Mouse (Mus musculus): ENCODE results near the gene E2f7. TPM values are rescaled to one million over a fixed set of nuclear protein-coding genes. Genes with fewer than 3 reads are reported as not detected.

E2f7 gene
- polyA plus RNA-seq, 1 experiment from 2014 or later: 11.6 TPM

GRCm38 (mm10) chr10:110727816-110728215, 17.4 kb upstream of the E2f7 start:
- Histone ChIP-seq H3K9ac (ENCODE audit: low read depth, low read length) (no peak overlapping the region), H3K27ac (no peak overlapping the region), H3K4me3 (replicated peaks; ENCODE audit: low read depth, low read length) (no peak overlapping the region), H3K27me3 (ENCODE audit: insufficient read depth, low read length) (no peaks in the 10 kb centered on the region), H3K36me3 (ENCODE audit: insufficient read depth, low read length) (no peaks in the 10 kb centered on the region), H3K4me1 (replicated peaks; ENCODE audit: insufficient read depth, low read length) (no peaks in the 10 kb centered on the region), H3K4me2 (ENCODE audit: low read length) (no peak overlapping the region), H3K9me3 (replicated peaks; ENCODE audit: low read length) (no peaks in the 10 kb centered on the region)
- TF ChIP-seq CTCF (IDR thresholded peaks at IDR 0.05; ENCODE audit: low read depth): peak; percentile 84
- 50% methylated on average over 4 of the region's 4 CpGs for WGBS
- ATAC-seq (replicated peaks; ENCODE audit: low FRiP score, low read depth) (no peak), DNase-seq (ENCODE audit: low spot score) (peak; percentile 46)

GRCm38 (mm10) chr10:110733343-110733742, 11.9 kb upstream of the E2f7 start:
- WGBS: 22% methylated on average over 6 of the region's 6 CpGs
- ATAC-seq (replicated peaks; ENCODE audit: low FRiP score, low read depth): 0 out of 2 replicates have a peak, but pooled peaks have one; percentile 57
- no peak overlapping the region for H3K4me2 ChIP-seq (ENCODE audit: low read length)

GRCm38 (mm10) chr10:110743701-110744100, 1.5 kb upstream of the E2f7 start:
- Histone ChIP-seq H3K9ac (ENCODE audit: low read depth, low read length) (no peak overlapping the region), H3K9me3 (replicated peaks; ENCODE audit: low read length) (no peaks in the 10 kb centered on the region), H3K27ac (no peak overlapping the region), H3K36me3 (ENCODE audit: insufficient read depth, low read length) (no peaks in the 10 kb centered on the region), H3K4me3 (replicated peaks; ENCODE audit: low read depth, low read length) (no peak overlapping the region), H3K27me3 (ENCODE audit: insufficient read depth, low read length) (no peaks in the 10 kb centered on the region), H3K4me1 (replicated peaks; ENCODE audit: insufficient read depth, low read length) (peaks cover 13% of the 10 kb centered on the region), H3K4me2 (ENCODE audit: low read length) (no peak overlapping the region)
- WGBS: 92% methylated on average over 6 of the region's 6 CpGs
- ATAC-seq (replicated peaks; ENCODE audit: low FRiP score, low read depth): no peak
- no peak for TF ChIP-seq CTCF (IDR thresholded peaks at IDR 0.05; ENCODE audit: low read depth)
- no peak for DNase-seq (ENCODE audit: low spot score)

More at GRCm38 (mm10) chr10:110733343-110733742, 11.9 kb upstream of the E2f7 start:
- Histone ChIP-seq H3K9ac (ENCODE audit: low read depth, low read length) (no peak overlapping the region), H3K9me3 (replicated peaks; ENCODE audit: low read length) (no peaks in the 10 kb centered on the region), H3K4me3 (replicated peaks; ENCODE audit: low read depth, low read length) (no peak overlapping the region), H3K36me3 (ENCODE audit: insufficient read depth, low read length) (no peaks in the 10 kb centered on the region), H3K27me3 (ENCODE audit: insufficient read depth, low read length) (no peaks in the 10 kb centered on the region), H3K4me1 (replicated peaks; ENCODE audit: insufficient read depth, low read length) (no peaks in the 10 kb centered on the region), H3K27ac (no peak overlapping the region)
- peak; percentile 80 for TF ChIP-seq CTCF (IDR thresholded peaks at IDR 0.05; ENCODE audit: low read depth)
- DNase-seq (ENCODE audit: low spot score): peak; percentile 84

GRCm38 (mm10) chr10:110744120-110744519, 1.1 kb upstream of the E2f7 start:
- Histone ChIP-seq H3K9ac (ENCODE audit: low read depth, low read length) (no peak overlapping the region), H3K27me3 (ENCODE audit: insufficient read depth, low read length) (no peaks in the 10 kb centered on the region), H3K4me3 (replicated peaks; ENCODE audit: low read depth, low read length) (no peak overlapping the region; the same call in 1 of the 2 replicates), H3K9me3 (replicated peaks; ENCODE audit: low read length) (no peaks in the 10 kb centered on the region), H3K36me3 (ENCODE audit: insufficient read depth, low read length) (no peaks in the 10 kb centered on the region), H3K4me2 (ENCODE audit: low read length) (peak overlapping the region; percentile 93; the same call in 1 of the 2 replicates), H3K27ac (no peak overlapping the region), H3K4me1 (replicated peaks; ENCODE audit: insufficient read depth, low read length) (peaks cover 13% of the 10 kb centered on the region)
- no peak for ATAC-seq (replicated peaks; ENCODE audit: low FRiP score, low read depth)
- WGBS: 62% methylated on average over 12 of the region's 12 CpGs
- DNase-seq (ENCODE audit: low spot score): no peak
- TF ChIP-seq CTCF (IDR thresholded peaks at IDR 0.05; ENCODE audit: low read depth): no peak

- no peaks in the 10 kb centered on the region for H3K36me3 ChIP-seq (ENCODE audit: insufficient read depth, low read length)
- peak overlapping the region; percentile 62 for H3K4me3 ChIP-seq (replicated peaks; ENCODE audit: low read depth, low read length)
- DNase-seq (ENCODE audit: low spot score): peak; percentile 50
- WGBS: 1% methylated on average over 23 of the region's 23 CpGs
- H3K4me1 ChIP-seq (replicated peaks; ENCODE audit: insufficient read depth, low read length): peaks cover 13% of the 10 kb centered on the region
- TF ChIP-seq CTCF (IDR thresholded peaks at IDR 0.05; ENCODE audit: low read depth): no peak
- peak overlapping the region; percentile 93 for H3K4me2 ChIP-seq (ENCODE audit: low read length)
- peak overlapping the region; percentile 60 for H3K9ac ChIP-seq (ENCODE audit: low read depth, low read length)
- no peak overlapping the region for H3K27ac ChIP-seq
- H3K9me3 ChIP-seq (replicated peaks; ENCODE audit: low read length): no peaks in the 10 kb centered on the region
- ATAC-seq (replicated peaks; ENCODE audit: low FRiP score, low read depth): peak; percentile 60
- H3K27me3 ChIP-seq (ENCODE audit: insufficient read depth, low read length): no peaks in the 10 kb centered on the region
Measured at GRCm38 (mm10) chr10:110745640-110746032, 397 bp downstream of the E2f7 start.

GRCm38 (mm10) chr10:110749081-110749480, 3.8 kb downstream of the E2f7 start:
- H3K4me3 ChIP-seq (replicated peaks; ENCODE audit: low read depth, low read length): no peak overlapping the region
- no peak overlapping the region for H3K9ac ChIP-seq (ENCODE audit: low read depth, low read length)
- H3K27me3 ChIP-seq (ENCODE audit: insufficient read depth, low read length): no peaks in the 10 kb centered on the region
- H3K36me3 ChIP-seq (ENCODE audit: insufficient read depth, low read length): peaks cover 2% of the 10 kb centered on the region; the same call in 1 of the 2 replicates
- DNase-seq (ENCODE audit: low spot score): no peak
- no peak for ATAC-seq (replicated peaks; ENCODE audit: low FRiP score, low read depth)
- no peak overlapping the region for H3K27ac ChIP-seq
- peaks cover 18% of the 10 kb centered on the region for H3K4me1 ChIP-seq (replicated peaks; ENCODE audit: insufficient read depth, low read length)
- no peak overlapping the region for H3K4me2 ChIP-seq (ENCODE audit: low read length)
- no peaks in the 10 kb centered on the region for H3K9me3 ChIP-seq (replicated peaks; ENCODE audit: low read length)
- WGBS: 98% methylated on average over 9 of the region's 9 CpGs
- no peak for TF ChIP-seq CTCF (IDR thresholded peaks at IDR 0.05; ENCODE audit: low read depth)

All from kidney, postnatal 0 days (tissue).